Mouse (Mus musculus): ENCODE measurements around the gene Ralgapa2.

GRCm38 (mm10) chr2:146218881-146219535 lies 293.1 kb downstream of the Ralgapa2 start:
- TF ChIP-seq CTCF (IDR thresholded peaks at IDR 0.05; ENCODE audit: low read depth) (no peak), EP300 (IDR thresholded peaks at IDR 0.05; ENCODE audit: low read depth) (no peak)

Measured in heart, postnatal 0 days (tissue).